Mouse (Mus musculus): ENCODE measurements at regions not wholly inside any gene's neighbourhood (a gene's known extent, or its start where the extent isn't known, plus 50 kb on each side); places are given as distances from the start of the nearest gene placed in this dataset.
A peak's percentile ranks its signal among the peaks of the same experiment; 100 is the strongest.

GRCm38 (mm10) chr6:51215371-51215770 lies 217.1 kb upstream of the Nfe2l3 start:
- DNase-seq (ENCODE audit: low spot score) = no peak

- no peak for DNase-seq (ENCODE audit: low spot score)
Measured at GRCm38 (mm10) chr6:51216472-51216871, 216.0 kb upstream of the Nfe2l3 start.

GRCm38 (mm10) chr6:51219691-51220090 lies 212.8 kb upstream of the Nfe2l3 start:
- DNase-seq (ENCODE audit: low spot score) = no peak

- DNase-seq (ENCODE audit: low spot score) = no peak
Measured at GRCm38 (mm10) chr6:51220778-51221177, 211.7 kb upstream of the Nfe2l3 start.

GRCm38 (mm10) chr6:51236077-51236740 lies 196.3 kb upstream of the Nfe2l3 start:
- DNase-seq (ENCODE audit: low spot score) = no peak

GRCm38 (mm10) chr6:51240039-51240438 lies 192.4 kb upstream of the Nfe2l3 start:
- no peak for DNase-seq (ENCODE audit: low spot score)

GRCm38 (mm10) chr6:51250233-51250632 lies 182.2 kb upstream of the Nfe2l3 start:
- DNase-seq (ENCODE audit: low spot score) = no peak

GRCm38 (mm10) chr6:51251432-51251831 lies 181.0 kb upstream of the Nfe2l3 start:
- DNase-seq (ENCODE audit: low spot score) = no peak

- DNase-seq (ENCODE audit: low spot score) = no peak
Measured at GRCm38 (mm10) chr6:51252721-51253120, 179.7 kb upstream of the Nfe2l3 start.

- DNase-seq (ENCODE audit: low spot score) = no peak
Measured at GRCm38 (mm10) chr6:51256631-51257030, 175.8 kb upstream of the Nfe2l3 start.

- DNase-seq (ENCODE audit: low spot score) = no peak
Measured at GRCm38 (mm10) chr6:51257524-51257923, 174.9 kb upstream of the Nfe2l3 start.

- DNase-seq (ENCODE audit: low spot score) = no peak
Measured at GRCm38 (mm10) chr6:51258304-51258703, 174.2 kb upstream of the Nfe2l3 start.

GRCm38 (mm10) chr6:51263595-51263994 lies 168.9 kb upstream of the Nfe2l3 start:
- no peak for DNase-seq (ENCODE audit: low spot score)

GRCm38 (mm10) chr6:51265329-51265728 lies 167.1 kb upstream of the Nfe2l3 start:
- DNase-seq (ENCODE audit: low spot score) = no peak

GRCm38 (mm10) chr6:51266721-51267120 lies 165.7 kb upstream of the Nfe2l3 start:
- no peak for DNase-seq (ENCODE audit: low spot score)

GRCm38 (mm10) chr6:51267888-51268287 lies 164.6 kb upstream of the Nfe2l3 start:
- DNase-seq (ENCODE audit: low spot score) = no peak

- DNase-seq (ENCODE audit: low spot score) = no peak
Measured at GRCm38 (mm10) chr6:51268931-51269330, 163.5 kb upstream of the Nfe2l3 start.

- no peak for DNase-seq (ENCODE audit: low spot score)
Measured at GRCm38 (mm10) chr6:51269617-51270016, 162.9 kb upstream of the Nfe2l3 start.

- DNase-seq (ENCODE audit: low spot score) = peak; percentile 75
Measured at GRCm38 (mm10) chr6:51270216-51271127, 162.0 kb upstream of the Nfe2l3 start.

GRCm38 (mm10) chr6:51271128-51271480 lies 161.4 kb upstream of the Nfe2l3 start:
- no peak for DNase-seq (ENCODE audit: low spot score)

- DNase-seq (ENCODE audit: low spot score) = no peak
Measured at GRCm38 (mm10) chr6:51272136-51272736, 160.2 kb upstream of the Nfe2l3 start.

- no peak for DNase-seq (ENCODE audit: low spot score)
Measured at GRCm38 (mm10) chr6:51279491-51279890, 153.0 kb upstream of the Nfe2l3 start.

- DNase-seq (ENCODE audit: low spot score) = no peak
Measured at GRCm38 (mm10) chr6:51280231-51280630, 152.2 kb upstream of the Nfe2l3 start.
